Mouse (Mus musculus): Measurements from ENCODE around the gene Gm20425. TPM values are rescaled to one million over a fixed set of nuclear protein-coding genes. Genes with fewer than 3 reads are reported as not detected.

The Gm20425 gene
- total RNA-seq, 2 experiments from 2014 or later, result 0.42 to 0.74 TPM

DNA sequence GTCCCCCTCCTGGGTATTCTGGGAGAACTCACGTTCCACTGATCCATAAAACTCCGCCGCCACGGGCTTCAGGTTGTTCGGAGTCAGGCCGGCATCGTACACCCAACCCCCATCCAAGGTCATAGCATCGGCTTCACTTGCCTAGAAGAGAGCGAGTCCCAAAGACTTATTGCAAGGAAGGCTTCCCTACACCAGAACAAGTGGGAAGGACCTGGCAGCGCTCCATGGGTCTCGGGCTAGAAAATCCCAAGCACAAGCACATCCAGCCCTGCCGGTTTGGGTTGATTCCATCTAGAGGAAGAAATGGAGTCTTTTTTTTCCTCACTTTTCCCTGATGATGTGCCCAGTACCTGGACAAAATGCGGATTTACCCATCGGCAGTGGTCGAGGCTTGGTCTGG, 3.3 kb downstream of the Gm20425 start:
- intact Hi-C loops (cut with DNase I), result loop anchor here (5.0 kb wide), 1 partner anchor 75 kb away; no protein-coding TSS in a partner anchor

DNA sequence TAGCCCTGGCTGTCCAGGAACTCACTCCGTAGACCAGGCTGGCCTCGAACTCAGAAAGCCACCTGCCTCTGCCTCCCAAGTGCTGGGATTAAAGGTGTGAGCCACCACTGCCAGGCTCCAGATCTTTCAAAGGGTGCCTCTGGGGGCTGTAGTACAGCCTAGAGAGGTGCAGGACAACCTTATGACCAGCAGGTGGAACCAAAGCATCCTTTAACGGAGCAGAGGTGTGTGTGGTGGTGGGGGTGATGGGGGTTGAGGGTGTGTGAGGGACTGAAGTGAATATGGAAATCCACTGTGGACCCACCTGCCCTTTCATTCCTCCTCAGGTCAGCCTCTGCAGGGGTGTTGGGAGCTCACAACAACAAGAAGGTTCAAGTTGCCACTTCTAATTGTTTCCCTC, 4.6 kb downstream of the Gm20425 start:
- intact Hi-C loops (cut with DNase I), result loop anchor here (5.0 kb wide), 1 partner anchor 77 kb away; no protein-coding TSS in a partner anchor
- DNase-seq, result no peak

More for the DNA sequence above, 3.3 kb downstream of the Gm20425 start:
- no peak for DNase-seq

DNA sequence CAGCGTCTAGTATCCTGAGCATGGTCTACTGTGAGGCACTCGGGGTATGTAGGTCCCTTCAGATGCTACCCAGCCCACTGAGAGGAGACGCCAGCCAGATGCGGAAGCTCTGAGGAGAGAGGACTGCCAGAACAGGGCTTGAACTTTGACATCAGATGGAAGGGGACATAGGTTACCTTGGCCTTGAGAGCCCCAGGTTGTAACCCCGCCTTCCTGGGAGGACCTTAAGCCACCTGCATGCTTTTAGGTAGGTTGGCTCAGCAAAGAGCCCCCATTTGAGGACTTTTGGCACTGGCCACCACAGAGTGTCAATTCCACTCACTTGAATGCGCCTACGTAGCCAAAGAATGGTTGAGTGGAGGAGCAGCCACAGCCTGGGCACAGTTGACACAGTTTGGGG, 5.4 kb downstream of the Gm20425 start:
- intact Hi-C loops (cut with DNase I), result loop anchor here (5.0 kb wide), 1 partner anchor 78 kb away; no protein-coding TSS in a partner anchor
- DNase-seq, result no peak

DNA sequence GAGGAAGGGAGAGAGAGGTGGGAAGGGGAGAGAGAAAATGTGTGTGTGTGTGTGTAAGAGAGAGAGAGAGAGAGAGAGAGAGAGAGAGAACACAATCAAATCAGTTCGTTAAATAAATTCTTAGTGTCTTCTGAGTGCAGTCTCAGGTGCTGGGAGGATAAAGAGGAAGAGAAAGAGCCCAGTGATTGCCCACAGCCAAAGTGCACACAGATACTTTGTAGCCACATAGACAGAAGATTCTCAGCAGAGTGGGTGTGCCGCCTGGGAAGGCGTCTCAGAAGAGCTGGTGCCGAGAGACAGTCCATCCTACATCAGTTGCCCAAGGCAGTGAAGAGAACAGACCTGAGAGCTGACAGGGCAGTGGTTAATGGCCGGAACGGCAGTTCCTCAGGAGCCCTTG, 15.8 kb downstream of the Gm20425 start:
- intact Hi-C loops (cut with DNase I), result loop anchor here (10.0 kb wide), 1 partner anchor 251 kb away; no protein-coding TSS in a partner anchor

DNA sequence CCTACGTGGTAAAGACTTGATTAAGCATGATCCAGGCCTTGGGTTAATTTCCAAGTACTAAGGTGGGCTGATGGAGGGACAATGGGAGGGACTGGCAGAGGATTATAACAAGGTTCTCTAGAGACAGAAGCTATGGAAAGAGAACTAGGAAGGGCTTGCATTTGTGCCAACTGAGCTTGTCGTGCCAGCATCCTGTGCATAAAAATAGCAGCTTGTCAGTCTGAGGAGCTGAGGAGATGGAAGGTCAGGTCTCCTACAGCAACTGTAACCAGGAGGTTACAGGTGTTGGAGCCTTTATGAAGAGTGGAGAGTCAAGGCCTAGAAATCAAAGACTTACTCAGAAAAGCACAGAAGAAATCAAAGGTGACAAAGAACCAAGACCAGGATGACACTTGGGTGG, 16.5 kb downstream of the Gm20425 start:
- DNase-seq, result no peak
- intact Hi-C loops (cut with DNase I), result loop anchor here (10.0 kb wide), 1 partner anchor 251 kb away; no protein-coding TSS in a partner anchor

More for the DNA sequence above, 15.8 kb downstream of the Gm20425 start:
- DNase-seq, result no peak

DNA sequence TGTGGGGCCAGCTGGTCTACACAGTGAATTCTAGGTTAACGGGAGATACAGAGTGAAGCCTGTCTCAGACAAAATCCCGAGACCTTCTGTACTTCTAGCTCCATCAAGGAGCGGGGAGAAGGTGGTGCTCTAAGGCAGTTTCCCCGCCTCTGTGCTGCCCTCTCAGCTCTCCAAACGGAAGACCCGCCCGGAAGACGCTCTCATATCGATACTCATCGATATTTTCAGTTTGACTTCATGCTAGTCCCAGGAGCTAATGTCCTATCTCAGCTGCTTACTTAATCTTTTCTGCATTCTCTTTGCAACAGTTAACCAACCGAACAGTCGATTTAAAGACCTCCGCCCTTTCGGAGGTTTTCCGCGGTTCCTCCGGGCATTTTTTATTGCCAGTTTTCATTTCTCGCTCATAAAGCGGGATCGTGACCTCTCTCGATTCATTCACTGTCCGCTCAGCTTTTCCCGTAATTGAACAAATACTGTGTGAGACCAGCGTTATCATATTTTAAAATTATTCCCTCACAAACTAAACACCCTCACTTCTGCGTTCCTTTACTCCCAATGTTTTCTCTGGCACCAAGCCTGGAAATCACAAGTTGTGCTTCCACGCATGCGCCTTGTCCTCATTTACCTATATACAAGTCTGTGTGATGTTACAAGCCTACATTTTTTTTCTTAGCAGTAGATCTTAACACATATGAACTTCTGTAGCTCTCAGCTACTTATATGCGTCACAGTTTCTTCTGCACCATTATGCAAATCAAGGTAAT, 17.3 kb downstream of the Gm20425 start:
- no peak for DNase-seq
- intact Hi-C loops (cut with DNase I), result loop anchor here (10.0 kb wide), 1 partner anchor 252 kb away; no protein-coding TSS in a partner anchor

DNA sequence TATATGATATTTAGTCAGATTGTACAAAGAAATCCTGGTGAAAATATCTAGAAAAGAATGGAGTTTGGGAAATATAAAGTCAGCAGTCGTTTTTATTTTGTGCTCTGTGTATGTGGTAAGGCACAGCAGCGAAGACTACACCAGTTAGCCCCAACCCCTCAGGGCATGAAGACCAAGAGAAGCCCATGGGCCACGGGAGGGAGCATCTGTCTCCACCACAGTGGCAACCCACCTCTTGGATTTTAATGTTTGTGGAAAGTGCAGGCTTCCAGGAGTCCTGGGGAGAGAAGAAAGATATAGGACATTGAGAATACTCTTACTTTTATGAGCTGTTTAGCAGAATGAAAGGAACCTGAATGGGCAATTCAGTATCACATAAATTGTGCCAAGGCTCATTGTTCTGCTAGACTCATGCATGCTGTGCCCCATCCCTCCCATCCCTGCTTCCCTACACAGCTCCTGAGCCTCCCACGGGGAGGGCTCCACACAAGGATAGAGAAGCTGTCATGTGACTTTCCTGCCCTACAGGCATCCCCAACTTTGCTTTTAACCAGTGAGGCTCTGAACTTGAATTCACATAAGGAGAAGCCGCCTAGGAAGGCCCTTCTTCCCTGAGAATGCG, 21.2 kb downstream of the Gm20425 start:
- intact Hi-C loops (cut with DNase I), result no loop called here
- no peak for DNase-seq

DNA sequence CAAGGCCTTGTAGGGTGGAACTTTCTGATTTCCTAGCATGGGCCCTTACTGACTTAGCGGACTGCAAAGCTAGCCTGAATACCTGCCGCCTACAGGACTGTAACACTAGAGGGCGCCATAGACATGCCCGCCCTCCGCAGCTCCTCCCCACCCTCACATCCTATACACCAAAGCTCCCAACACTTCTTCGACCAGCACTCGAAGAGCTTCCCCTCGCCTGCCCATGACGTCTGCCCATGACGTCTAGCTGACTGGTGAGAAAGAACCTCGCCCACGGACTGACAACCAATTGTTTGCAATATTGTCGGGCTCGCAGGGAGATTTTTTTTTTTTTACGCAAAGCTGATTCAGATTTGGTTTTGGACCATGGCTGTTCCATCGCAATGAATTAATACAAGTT, 22.3 kb downstream of the Gm20425 start:
- intact Hi-C loops (cut with DNase I), result loop anchor here (2.0 kb wide), 1 partner anchor 95 kb away; no protein-coding TSS in a partner anchor
- peak; percentile 27 to 43 for DNase-seq

DNA sequence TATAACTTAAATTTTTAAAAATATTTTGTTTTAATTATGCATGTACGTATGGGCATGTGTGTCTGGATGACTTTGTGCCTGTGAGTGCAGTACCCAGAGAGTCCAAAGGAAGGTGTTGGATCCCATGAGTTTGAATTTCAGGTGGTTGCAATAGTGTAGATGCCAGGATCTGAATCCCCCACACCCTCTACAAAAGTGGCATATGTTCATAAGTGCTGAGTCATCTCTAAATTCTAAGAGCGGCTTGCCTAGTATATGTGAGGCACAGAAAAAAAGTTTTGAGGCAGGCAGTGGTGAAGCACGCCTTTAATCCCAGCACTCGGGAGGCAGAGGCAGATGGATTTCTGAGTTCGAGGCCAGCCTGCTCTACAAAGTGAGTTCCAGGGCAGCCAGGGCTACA, 24.3 kb downstream of the Gm20425 start:
- intact Hi-C loops (cut with DNase I), result loop anchor here (2.0 kb wide), 1 partner anchor 97 kb away; no protein-coding TSS in a partner anchor
- DNase-seq, result no peak

DNA sequence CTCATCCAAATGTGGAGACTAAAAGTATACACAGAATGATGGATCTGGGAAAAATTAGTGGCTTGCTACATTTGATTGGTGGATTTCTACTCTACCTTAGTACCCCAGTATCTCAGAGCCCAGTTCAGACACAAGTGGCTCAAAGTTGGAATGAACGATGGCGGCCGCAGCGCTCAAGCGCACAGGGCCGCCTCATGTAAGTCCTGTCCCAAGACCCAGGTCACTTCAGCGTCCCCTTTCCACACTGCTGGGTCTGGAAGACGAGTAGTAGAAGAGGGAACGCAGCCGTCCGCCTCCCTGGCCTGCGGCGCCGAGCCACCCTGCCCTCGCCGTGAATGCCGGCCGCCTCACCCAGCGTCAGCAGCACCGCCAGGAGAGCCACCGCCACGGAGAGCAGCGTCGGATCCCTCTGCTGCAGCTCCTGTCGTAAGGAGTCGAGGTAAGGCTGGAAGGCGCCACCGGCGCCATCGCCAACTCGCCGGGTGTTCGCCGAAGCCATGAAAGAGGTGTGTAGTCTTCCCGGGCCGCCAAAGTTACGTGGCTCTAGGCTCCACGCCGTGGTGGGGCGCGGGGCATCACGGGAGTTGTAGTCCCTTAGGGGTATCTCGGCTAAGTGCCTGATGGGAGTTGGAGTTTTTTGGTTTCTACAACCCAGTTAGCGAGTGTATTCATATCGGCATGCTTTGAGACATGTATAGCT, 28.4 kb downstream of the Gm20425 start, which contains the start of gene Srprb:
Srprb (minus strand) TSS at position 577 of the 700 bp plus-strand sequence.
- DNase-seq, result peak; percentile 88 to 90
- intact Hi-C loops (cut with DNase I), result no loop called here

DNA sequence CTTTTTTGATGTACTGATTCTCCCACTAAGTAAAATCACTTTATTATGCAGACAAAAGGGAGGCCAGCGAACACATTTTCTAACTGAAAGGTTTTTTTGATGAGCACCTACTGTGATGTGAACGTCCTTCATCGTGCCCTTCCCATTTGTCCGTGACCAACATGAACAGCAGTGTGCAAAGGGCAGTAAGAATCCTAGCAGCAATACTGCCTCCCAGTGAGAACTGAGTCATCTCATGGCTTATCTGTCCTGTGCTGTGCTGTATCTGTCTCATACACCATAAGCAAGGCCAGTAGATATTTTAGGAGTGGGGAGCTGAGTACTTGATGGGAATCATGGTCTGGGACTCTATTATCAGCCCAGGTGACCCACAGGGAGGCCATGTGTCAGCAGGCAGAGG, 41.7 kb downstream of the Gm20425 start:
- intact Hi-C loops (cut with DNase I), result no loop called here
- DNase-seq, result no peak

DNA sequence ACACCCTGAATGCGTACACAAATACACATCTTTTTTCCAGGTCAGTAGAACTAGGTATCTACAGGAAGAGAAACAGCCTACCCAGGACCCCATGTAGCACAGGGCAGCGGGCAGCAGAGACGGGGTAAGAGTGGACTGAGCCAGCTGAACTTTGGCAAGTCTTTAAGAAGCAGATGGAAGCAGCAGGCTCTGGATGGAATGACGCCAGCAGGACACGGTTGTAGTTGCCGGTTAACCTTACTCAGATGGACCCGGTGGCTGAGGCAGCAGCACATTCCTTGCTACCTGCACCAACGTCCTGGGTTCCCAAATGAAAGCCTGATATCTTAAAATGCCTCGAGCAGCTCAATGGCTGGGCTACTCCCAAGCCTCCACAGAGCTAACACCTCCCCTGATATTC, 43.4 kb downstream of the Gm20425 start:
- intact Hi-C loops (cut with DNase I), result no loop called here
- DNase-seq, result peak in 1 of 2 experiments; percentile 16

DNA sequence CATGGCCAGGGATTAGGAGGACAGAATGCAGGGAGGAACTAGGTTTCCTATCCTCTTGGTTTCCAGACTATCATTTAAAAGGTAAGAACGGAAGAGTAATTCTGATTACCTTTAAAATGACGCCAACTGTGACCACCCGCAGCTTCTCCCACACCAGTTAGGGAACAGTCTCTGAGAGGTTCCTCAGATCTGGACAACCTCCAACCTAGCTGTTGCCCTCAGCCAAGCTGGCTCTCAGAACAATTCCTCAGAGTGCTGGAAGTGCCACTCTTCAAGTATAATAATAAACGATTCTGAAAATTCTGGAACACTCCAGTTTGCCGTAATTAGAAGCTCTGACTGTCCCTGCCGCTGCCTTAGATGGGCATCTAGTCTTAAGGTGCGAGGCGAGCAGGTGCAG, 44.2 kb downstream of the Gm20425 start:
- DNase-seq, result no peak
- intact Hi-C loops (cut with DNase I), result no loop called here

DNA sequence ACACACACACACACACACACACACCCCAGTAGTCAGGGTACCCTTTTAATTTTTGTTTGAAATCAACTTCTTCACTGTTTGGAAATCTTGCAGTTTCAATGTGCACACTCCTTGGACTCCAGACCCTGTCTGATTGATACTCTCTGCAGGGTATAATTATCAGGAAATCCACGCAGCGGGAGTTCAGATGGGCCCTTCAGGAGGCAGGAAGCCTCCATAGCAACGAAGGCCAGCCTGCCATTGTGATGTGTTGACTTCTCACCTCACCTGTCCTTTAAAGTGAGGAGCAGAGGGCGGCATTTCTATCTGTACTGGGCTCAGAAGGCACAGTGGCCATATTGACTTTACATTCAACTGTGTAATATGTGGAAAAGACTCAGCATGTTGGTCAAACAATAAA, 45.3 kb downstream of the Gm20425 start:
- no peak for DNase-seq
- intact Hi-C loops (cut with DNase I), result no loop called here

DNA sequence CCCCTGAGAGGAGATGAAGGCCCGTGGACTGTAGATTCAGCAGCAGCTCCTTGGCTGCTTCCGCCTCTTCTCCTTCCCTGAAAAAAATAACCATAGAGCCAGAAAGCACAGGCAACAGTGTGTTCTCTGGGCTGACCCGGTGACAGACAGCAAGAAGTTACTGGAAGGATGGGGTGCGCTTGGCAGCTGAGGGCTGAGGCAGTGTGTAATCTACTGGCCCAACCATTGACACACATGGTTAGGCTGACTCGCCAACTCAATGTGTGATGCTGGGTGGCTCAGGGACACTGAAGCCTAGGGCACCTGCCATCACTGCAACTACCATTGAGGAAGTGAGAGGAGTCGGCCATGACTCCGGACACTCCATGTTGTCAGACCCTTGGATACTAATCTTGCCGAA, 48.2 kb downstream of the Gm20425 start:
- intact Hi-C loops (cut with DNase I), result no loop called here

DNA sequence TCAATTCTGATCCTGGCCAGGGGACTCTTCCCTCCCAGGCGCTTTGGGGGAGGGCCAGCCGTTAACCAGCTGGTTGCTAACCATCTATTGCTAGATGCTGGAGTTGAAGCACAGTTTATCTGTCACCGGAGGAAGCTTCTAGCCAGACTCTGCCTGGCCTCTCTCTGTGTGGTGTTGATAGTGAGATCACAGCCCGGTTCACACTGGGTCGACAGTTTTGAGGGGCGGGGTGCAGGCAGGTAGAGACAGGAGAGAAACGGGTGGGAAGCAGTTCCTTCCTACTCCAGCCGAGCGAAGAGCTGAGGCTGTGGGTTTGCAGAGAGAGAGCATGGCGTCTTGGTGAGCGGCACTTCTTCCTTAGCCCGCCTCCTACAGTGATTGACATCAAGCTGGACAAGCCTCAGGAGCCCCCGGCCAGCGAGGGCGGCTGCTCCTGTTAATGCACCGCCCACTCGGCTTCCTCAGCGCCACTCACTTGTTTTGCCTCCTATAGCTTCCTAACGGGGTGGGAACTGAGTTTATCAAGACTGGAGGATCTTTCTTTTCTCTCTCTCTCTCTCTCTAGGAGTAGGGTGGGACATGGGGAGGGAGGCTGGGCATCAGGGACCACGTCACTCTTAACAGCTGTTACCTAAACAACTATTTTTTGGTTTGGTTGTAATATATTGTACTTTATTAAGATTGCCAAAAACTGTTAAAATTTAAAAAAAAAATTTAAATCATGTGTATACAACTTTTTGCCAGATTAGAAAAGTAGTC, 49.1 kb downstream of the Gm20425 start:
- DNase-seq, result peak; percentile 56 to 68
- intact Hi-C loops (cut with DNase I), result no loop called here

More for the DNA sequence above, 48.2 kb downstream of the Gm20425 start:
- no peak for DNase-seq

DNA sequence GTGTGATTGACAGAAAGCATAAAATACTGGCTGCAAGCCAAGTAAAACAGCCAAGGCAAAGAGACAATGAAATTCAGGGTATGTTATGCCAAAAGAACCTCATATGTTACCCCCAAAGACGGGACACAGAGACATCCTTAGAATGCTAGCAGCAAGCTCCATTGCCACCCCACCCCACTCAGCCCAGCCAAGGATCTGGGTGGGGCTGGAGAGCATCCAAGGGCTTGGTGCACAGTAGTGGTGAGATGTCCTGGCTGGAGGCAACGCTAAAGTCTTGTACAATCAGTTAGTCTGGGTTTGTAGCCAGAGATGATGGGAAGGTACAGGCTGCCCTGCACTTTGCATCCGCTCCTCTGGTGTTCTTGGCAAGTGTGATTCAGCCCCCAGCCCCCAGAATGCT, 49.8 kb downstream of the Gm20425 start:
- intact Hi-C loops (cut with DNase I), result no loop called here
- DNase-seq, result peak; percentile 57 to 64

DNA sequence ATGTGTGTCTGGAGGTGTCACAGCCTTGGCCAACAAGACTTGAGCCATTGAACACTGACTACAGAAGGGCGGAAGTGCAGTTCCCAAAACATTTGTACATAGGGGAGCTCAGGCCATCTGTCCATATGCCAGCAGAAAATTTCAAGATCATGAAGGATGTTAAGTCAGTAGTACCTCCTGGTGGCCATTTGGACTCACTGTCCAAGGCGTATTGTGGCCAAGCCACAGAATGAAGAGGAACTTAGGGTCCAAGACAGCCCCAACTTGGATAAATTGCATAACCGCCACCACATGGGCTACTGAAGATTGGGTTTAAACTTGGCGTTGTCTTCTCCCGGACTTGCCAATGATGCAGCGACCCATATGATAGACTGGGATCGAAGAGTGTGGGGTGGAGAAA, 54.4 kb downstream of the Gm20425 start:
- no peak for DNase-seq
- intact Hi-C loops (cut with DNase I), result no loop called here

DNA sequence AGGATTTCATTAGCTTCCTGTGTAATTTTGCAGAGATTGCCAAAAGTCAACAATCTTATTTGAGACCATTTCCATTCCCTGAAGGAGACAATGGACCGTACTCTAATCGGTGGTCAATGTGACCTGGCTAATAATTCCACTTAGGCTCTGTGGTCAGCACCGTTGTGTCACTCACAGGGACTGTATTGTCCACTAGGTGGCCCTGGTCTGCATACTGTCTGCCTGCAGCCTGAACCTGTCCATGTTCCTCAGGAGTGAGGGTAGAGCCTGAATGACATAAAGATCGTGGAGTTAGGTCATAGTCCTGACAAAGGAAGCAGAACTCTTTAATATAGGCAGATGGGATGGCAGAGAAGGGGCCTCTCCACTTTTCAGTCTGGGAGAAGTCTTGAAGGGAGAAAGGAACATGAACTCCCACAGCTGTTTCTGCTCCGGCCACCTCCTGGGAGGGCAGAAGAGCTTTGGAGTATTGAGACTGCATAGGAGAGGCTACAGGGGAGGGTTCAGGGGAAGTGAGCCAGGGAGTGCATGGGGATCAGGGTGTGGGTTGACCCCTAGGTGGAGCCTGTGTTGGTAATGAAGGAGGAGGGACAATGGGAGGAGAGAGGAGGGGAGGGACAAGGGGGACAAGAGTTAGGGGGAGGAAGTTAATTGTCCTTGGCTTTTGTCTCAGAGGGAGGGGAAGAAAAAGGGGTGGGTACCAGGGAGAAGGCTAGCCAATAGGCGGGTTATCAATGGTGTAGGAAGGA, 55.2 kb downstream of the Gm20425 start:
- DNase-seq, result no peak
- intact Hi-C loops (cut with DNase I), result no loop called here
